Mouse (Mus musculus) intestine, postnatal 0 days (tissue): Measurements from ENCODE around the gene Clec1a. TPM values are rescaled to one million over a fixed set of nuclear protein-coding genes. Genes with fewer than 3 reads are reported as not detected.
"Not testable (repeated sequence)": the region's sequence is repeated elsewhere in the genome, so short reads cannot be mapped to it uniquely, and the experiment has no call there.

Experiments used
- ATAC-seq: fragments of 200-750 bp; cut with Nextera tagmentation; 2 replicates; pipeline ENCODE4 v1.8.0; 2017; ENCODE audit warnings: mild to moderate bottlenecking, moderate TSS enrichment, moderate library complexity
- H3K27ac ChIP-seq: fragments of 300-500 bp; sonication (generic); 2 replicates; pipeline ENCODE4 v1.5.1; 2014; ENCODE audit warnings: mild to moderate bottlenecking, low read depth, low read length, moderate library complexity
- H3K27me3 ChIP-seq: fragments of 300-500 bp; sonication (generic); replicated peaks from 2 replicates; pipeline ENCODE4 v1.6.1; 2014; ENCODE audit warnings: low read length, mixed read lengths; ENCODE audit not compliant: control insufficient read depth, insufficient read depth
- H3K36me3 ChIP-seq: fragments of 300-500 bp; sonication (generic); 2 replicates; pipeline ENCODE4 v1.6.1; 2014; ENCODE audit warnings: mild to moderate bottlenecking, moderate library complexity; ENCODE audit not compliant: control insufficient read depth, insufficient read depth
- H3K4me1 ChIP-seq: fragments of 300-500 bp; sonication (generic); replicated peaks from 2 replicates; pipeline ENCODE4 v1.6.1; 2014; ENCODE audit warnings: antibody characterized with exemption, low read length, mixed read lengths; ENCODE audit not compliant: control insufficient read depth, insufficient read depth
- H3K4me2 ChIP-seq: fragments of 300-500 bp; sonication (generic); replicated peaks from 2 replicates; pipeline ENCODE4 v1.6.1; 2014; ENCODE audit warnings: low read depth, mild to moderate bottlenecking, moderate library complexity
- H3K4me3 ChIP-seq: fragments of 300-500 bp; sonication (generic); 2 replicates; pipeline ENCODE4 v1.5.1; 2014; ENCODE audit warnings: low read depth, low read length
- H3K9ac ChIP-seq: fragments of 300-500 bp; sonication (generic); 2 replicates; pipeline ENCODE4 v1.6.1; 2014; ENCODE audit warnings: mild to moderate bottlenecking, low read depth, low read length
- H3K9me3 ChIP-seq: fragments of 300-500 bp; sonication (generic); 2 replicates; pipeline ENCODE4 v1.6.1; 2016; ENCODE audit warnings: mixed run types; ENCODE audit not compliant: control insufficient read depth
- CTCF ChIP-seq: sonication (generic); IDR thresholded peaks from 2 replicates; pipeline ENCODE4 v1.5.1; 2016; ENCODE audit warnings: low read depth, mild to moderate bottlenecking, control low read depth, antibody characterized with exemption, moderate library complexity
- WGBS: fragments of 180-500 bp; shearing (Covaris S2); extraction: QIAGEN DNeasy Blood & Tissue Kit; methylation state at CpG from one replicate; pipeline ENCODE4 v1.1.7; 2014; 5-methylcytosine and 5-hydroxymethylcytosine counted together
- polyA plus RNA-seq: library from polyadenylated mRNA; unstranded; fragments of >200 nt; fragmentation: Nextera tagmentation; extraction: Ambion mirVana; gene quantifications from 2 replicates; pipeline ENCODE4 v1.2.1, GENCODE M21; 2015

Gene Clec1a
- 1.8 and 2.7 TPM in 2 replicates for polyA plus RNA-seq

GRCm38 (mm10) chr6:129451411-129452039, at the start of gene Clec1a:
Clec1a (minus strand) TSS chr6:129452000.
- TF ChIP-seq CTCF = no peak
- 56% methylated on average over 13 of the region's 13 CpGs for WGBS
- H3K4me3 ChIP-seq = no peak within 1 kb of the TSS
- no peaks in the 10 kb centered on the region for H3K4me1 ChIP-seq
- H3K4me2 ChIP-seq = no peak within 1 kb of the TSS
- no peaks in the 10 kb centered on the region for H3K9me3 ChIP-seq
- ATAC-seq = no peak
- H3K9ac ChIP-seq = no peak within 1 kb of the TSS
- H3K27me3 ChIP-seq = no peaks in the 10 kb centered on the region
- no peaks in the 10 kb centered on the region for H3K36me3 ChIP-seq
- H3K27ac ChIP-seq = no peak within 1 kb of the TSS

GRCm38 (mm10) chr6:129499516-129499915, 47.7 kb upstream of the Clec1a start:
- not testable (repeated sequence) for H3K4me3 ChIP-seq, H3K36me3 ChIP-seq, H3K9me3 ChIP-seq, H3K4me2 ChIP-seq, H3K4me1 ChIP-seq, ATAC-seq, H3K27me3 ChIP-seq, H3K9ac ChIP-seq, H3K27ac ChIP-seq
- WGBS = 97% methylated on average over 1 of the region's 1 CpGs

GRCm38 (mm10) chr6:129497345-129498218, 45.8 kb upstream of the Clec1a start:
- no peak overlapping the region for H3K9ac ChIP-seq
- H3K9me3 ChIP-seq = no peaks in the 10 kb centered on the region
- no peak overlapping the region for H3K27ac ChIP-seq
- H3K4me1 ChIP-seq = no peaks in the 10 kb centered on the region
- H3K36me3 ChIP-seq = no peaks in the 10 kb centered on the region
- H3K4me2 ChIP-seq = no peak overlapping the region
- no peak for TF ChIP-seq CTCF
- WGBS = 69% methylated on average over 3 of the region's 3 CpGs
- H3K27me3 ChIP-seq = no peaks in the 10 kb centered on the region
- ATAC-seq = no peak
- no peak overlapping the region for H3K4me3 ChIP-seq

GRCm38 (mm10) chr6:129494924-129495323, 43.1 kb upstream of the Clec1a start:
- no peak for ATAC-seq
- Histone ChIP-seq H3K9ac (no peak overlapping the region), H3K9me3 (no peaks in the 10 kb centered on the region), H3K27me3 (no peaks in the 10 kb centered on the region), H3K4me3 (no peak overlapping the region), H3K4me1 (no peaks in the 10 kb centered on the region), H3K4me2 (no peak overlapping the region), H3K36me3 (no peaks in the 10 kb centered on the region), H3K27ac (no peak overlapping the region)
- no peak for TF ChIP-seq CTCF
- WGBS = 80% methylated on average over 4 of the region's 4 CpGs

- WGBS = 41% methylated on average over 8 of the region's 8 CpGs
- no peak for ATAC-seq
- no peak overlapping the region for H3K27ac ChIP-seq
Observed at GRCm38 (mm10) chr6:129480089-129480958, 28.5 kb upstream of the Clec1a start.

More at GRCm38 (mm10) chr6:129480089-129480958, 28.5 kb upstream of the Clec1a start:
- no peaks in the 10 kb centered on the region for H3K36me3 ChIP-seq
- no peaks in the 10 kb centered on the region for H3K27me3 ChIP-seq
- H3K9me3 ChIP-seq = no peaks in the 10 kb centered on the region
- TF ChIP-seq CTCF = no peak
- no peak overlapping the region for H3K4me2 ChIP-seq
- no peaks in the 10 kb centered on the region for H3K4me1 ChIP-seq
- H3K9ac ChIP-seq = no peak overlapping the region
- H3K4me3 ChIP-seq = no peak overlapping the region
